Mouse (Mus musculus): Measurements from ENCODE around the gene Def8. TPM values are rescaled to one million over a fixed set of nuclear protein-coding genes. Genes with fewer than 3 reads are reported as not detected.

Gene Def8
- total RNA-seq (2021), result 10 to 100 TPM; 35.8 to 37.6 TPM
- long read RNA-seq, experiment 1, transcript Def8-202 (12 exons, 3,127 nt), result major isoform, 51 of 79 reads
- long read RNA-seq, experiment 1, partial matches to known transcripts, result 3 of 79 reads
- long read RNA-seq, experiment 1, other reads (novel, unspliced or antisense), result 22 of 79 reads
- long read RNA-seq, experiment 2, transcript Def8-202 (12 exons, 3,127 nt), result major isoform, 44 of 59 reads
- long read RNA-seq, experiment 2, partial matches to known transcripts, result 7 of 59 reads
- long read RNA-seq, experiment 2, other reads (novel, unspliced or antisense), result 7 of 59 reads

DNA sequence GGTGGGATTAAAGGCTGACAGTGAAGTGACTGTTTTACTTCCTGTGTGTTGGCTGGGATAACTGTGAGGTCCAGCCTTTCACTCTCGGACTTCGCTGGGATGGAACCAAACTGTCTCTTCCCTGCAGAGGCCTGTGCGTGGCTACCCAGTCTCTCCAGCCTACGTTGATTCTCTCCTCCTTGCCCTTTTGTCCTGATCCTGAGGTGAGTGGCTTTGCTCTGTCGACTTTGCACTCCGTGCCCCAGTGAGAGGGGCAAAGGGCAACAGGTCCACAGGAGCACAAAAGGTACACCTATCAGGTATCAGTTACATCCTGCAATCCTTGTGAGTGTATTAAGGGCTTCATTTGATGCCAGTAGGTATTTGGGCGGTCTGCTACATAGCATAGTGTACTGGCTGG lies at the start of gene Def8:
Def8 (plus strand) TSS at position 87 of the 400 bp plus-strand sequence.
- DNase-seq, result no peak

DNA sequence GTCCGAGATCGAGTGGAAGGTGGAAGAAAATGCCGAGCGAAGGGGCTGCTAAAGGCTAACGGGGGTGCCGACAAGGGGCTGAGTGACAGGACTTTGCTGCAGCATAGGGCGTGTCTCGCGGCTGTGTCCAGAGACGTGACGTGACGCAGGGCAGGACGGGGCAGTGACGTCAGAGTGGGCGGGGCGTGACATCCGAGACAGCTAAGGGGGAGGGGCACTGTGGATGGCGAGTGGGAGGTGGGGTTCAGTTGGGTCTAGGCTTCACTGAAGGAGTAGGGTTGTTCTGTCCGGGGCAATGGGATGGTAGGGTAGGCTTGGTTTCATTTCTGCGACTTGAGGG lies 49.1 kb upstream of the Def8 start:
- DNase-seq, result peak; percentile 97

DNA sequence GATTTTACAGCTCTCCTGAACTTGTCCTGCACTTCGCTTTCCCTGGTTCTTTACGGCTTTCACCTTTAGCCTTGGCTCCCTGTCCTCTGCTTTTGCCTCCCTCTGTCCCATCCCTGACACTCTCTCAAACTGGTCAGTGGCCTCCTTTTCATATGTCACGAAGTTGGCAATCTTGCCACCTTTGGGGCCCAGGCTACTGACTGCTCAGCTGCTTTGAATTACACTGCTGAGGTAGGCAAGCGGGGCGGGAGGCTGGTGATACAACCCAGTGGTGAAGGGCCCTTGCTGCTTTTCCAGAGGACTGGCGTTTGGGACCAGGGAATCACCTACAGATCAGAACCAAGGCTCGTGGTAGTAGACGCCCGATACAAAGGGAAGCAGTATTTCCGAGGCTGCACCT lies 47.6 kb upstream of the Def8 start:
- DNase-seq, result no peak

DNA sequence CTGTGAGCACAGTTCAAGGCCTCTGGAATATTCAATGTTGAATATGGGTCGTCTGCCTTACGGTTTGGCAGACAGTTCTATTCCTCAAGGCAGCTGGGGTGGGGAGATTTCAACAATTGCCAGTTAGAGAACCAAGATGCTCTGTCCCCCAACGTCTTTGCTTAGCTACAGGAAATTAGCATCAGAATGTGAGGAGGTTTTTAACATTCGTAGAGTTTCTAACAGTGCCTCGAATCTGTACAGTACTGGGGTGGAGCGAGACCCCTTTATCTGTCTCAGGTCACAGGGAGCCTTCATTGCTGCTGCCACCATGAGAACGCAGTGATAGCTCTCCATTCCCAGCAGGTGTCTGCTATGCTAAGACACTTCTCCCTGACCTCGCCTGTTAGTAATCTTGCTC lies 47.2 kb upstream of the Def8 start:
- DNase-seq, result no peak

DNA sequence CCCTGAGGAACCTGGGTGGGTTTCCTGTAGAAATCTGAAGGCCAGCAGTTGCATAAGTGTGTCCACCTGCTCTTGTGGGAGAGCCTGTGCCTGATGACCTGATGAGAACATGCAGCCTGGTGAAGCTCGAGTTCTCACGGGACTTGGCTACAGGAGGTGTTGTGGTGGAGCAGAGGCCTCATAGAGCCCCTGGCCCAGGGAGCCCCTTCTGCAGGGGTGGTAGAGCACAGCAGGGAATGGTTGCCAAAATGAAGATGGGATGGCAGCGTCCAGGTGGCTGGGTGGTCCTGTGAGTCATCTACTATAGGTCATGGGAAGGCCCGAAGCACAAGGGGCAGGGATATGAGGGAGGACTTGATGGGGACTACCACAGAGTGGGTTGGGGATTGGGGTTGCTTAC lies 41.6 kb upstream of the Def8 start:
- no peak for DNase-seq

DNA sequence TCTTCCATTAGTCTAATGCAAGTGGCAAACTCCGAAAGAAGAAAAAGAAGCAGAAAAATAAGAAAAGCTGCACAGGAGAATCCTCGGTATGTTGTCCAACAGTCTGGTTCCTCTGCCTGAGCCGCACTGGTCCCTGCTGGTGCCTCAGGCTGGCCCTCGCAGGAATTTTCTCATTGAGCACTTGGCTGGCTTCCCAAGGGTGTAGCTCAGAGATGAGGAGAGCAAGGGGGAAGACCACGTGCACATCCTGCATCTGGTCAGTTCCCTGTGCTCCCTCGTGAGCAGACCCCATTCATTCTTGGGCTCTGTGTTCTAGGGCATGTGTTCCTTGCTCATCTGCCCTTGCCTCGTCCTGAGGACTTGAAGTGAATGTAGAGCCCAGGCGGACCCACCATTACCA lies 40.8 kb upstream of the Def8 start:
- DNase-seq, result no peak

DNA sequence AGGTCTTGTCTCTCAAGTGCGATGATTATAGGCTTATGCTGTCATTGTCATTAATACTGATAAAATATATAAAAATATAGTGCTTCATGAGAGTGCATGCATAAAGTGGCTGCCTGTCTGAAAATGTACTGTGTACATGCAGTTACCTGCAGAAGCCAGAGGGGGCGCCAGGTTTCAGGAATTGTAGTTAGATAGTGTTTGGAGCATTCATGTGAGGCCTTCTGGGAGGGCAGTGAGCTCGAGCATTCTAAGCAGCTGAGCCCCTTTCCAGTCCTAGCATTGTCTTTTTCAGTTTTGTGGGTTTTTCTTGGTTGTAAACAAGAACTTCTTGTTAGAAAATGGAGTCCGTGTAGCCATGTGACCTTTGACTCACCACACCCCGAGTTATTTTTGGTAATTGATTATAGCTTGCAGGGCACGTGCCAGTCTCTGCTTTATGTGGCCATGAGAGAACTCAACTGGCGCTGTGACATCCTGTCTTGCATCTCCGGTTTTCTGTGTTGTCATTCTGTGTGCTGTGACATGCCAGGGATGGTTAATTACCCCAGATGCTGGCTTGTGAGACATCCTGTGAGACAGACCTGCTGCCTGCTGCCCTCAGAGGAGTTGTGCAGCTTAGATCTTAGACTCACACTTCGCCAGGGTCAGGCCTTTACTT lies 38.3 kb upstream of the Def8 start:
- peak; percentile 42 for DNase-seq

DNA sequence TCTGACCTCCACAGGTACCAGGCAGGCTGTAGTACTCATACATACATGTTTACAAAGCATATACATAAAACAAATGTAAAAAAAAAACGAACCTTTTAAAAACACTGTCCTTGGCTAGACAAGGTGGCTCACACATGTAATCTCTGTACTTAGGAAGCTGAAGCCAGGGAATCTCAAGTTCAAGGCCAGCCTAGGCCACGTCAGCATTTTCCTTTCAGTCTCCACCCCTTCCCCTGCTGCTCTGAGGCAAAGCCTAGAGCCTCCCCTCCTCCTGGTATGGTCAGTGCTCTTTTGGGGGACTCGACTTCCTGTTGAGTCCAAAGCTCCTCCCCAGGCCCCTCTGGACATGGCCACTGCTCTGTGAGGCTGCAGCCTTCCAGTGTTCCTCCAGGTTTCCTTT lies 36.3 kb upstream of the Def8 start:
- no peak for DNase-seq

DNA sequence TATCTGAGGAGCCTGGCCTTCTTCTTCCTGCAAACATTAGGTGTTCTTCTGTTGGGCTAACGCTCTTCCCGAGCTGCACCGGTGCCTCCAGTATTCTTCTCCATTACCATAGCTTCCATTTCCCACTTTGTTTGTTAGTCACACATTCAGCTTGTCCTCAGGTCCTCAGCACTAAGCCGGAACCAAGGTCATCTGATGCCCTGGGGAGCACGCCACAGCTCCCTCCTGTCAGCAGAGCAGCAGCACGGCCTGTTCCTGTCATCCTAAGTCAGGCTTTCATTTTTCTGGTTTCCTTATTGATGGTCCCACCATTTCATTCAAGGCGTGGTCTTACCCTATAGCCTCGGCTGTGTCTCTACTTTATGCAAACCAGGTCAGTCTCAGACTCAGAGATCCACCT lies 35.5 kb upstream of the Def8 start:
- no peak for DNase-seq

DNA sequence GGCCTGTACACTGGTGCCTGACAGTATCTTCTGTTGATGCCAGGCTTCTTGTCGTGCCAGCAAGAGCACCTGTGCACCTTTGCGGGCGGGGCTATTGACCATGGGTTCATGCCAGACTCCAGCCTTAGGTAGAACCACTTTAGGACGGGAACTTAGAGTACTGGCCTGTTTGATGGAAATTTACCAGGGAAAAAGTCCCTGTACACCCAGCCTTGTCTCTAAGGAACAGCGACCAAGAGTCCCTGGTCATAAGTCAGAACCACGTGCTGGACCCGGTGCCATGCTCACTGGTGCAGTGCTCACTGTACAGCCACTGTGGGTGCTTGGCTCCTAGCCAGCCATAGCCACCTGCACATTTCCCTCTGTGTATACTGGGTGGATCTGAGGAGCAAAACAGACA lies 34.3 kb upstream of the Def8 start:
- no peak for DNase-seq

DNA sequence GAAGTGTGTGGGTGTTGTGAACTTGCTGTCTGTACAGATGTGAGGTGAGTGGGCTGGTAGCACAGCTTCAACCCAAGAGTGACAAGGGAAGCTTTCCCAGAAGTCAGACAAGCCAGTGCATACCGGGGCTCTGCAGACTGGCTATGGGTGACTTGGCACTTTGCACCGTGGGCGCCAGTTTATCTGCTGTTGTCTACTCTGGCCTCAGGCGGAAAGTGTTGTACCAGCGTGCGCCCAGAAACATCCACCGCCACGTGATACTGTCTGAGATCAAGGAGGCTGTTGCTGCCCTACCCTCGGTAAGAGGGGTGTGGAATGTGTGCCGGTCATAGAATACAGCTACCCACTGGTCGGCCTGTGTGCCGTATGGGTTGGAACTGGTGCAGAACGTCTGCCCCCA lies 25.0 kb upstream of the Def8 start:
- no peak for DNase-seq

DNA sequence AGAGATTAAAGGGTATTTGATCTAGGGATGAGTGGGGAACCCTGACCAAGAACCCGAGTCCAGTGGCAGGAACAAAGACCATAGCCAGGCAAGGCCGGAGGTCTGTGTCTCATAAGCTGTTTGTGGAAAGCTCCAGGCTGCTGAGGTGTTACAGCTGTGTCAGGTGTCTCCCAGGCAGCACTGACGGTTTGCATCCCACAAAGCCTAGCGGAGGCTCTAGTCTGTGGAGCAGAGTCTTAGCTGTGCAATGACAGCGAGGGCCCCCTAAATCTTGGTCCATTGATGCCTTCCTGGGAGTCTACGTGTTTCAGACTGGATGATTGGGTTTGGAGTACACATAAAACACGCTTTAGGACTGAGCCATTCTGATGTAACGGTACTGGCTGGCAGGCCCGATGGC lies 21.4 kb upstream of the Def8 start:
- no peak for DNase-seq

DNA sequence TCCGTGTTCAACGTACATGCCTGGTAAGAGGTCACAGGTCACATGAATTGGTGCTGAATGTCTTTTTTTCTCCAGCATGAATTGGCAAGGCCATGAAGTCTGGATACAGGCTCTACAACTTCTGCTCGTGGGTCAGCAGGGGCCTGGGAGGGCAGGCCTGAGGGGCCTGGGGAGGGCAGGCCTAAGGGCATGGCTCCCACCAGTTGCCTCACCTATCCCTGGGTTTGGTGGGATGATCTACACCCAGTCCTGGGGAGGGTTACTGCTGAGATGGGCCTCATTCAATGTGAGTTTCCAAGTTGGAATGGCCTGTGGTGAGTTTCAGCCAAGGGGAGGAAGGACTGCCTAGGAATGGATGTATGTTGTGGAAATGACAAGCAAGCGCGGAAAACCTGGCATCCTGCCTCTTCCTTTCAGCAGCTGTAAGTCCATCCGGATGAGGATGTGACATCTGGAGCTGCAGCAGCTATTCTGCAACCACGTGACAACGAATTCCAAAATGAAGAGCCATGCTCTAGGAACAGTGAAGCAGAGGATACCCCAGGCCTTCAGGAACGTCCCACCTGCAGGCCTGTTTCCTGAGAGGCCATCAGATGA lies 20.5 kb upstream of the Def8 start:
- DNase-seq, result no peak

DNA sequence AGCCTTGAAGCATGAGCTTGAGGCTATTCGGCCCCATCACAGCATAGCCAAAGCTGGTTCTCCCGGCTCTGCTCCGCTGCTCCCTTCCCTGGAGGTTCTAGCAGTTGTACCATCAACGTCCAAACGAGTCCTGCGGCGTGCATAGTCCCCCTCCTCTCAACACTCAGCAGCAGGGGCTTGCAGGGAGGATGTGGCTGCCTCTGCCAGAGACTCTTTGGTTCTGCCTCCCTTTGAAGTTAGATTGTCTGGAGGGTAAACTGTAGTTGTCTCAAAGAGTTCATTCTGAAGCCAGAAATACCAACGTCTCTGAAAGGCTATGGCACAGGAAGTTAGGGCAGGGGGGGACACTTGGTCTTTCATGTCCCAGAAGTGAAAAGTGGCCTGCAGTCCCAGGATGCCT lies 18.8 kb upstream of the Def8 start:
- no peak for DNase-seq

DNA sequence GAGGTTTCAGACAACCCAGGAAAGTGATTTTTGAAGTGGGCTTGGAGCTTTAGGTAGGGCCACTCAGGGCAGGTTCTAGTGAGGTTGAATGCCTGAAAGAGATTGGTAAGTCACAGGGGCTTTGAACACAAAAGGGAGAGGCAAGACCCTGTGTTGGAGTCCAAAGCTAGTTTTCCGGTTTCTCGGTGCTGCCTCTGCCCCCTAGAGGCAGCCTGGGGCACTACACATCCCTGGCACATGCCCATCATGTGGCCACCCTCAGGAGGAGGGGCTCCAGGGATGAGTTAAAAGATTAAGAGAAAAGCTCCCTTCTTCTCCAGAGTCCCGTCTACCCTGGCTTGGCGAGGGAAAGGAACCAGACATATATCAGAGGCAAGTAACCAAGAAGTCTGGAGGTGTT lies 16.5 kb upstream of the Def8 start, which contains the start of gene Mc1r:
Mc1r (plus strand) TSS at position 322 of the 400 bp plus-strand sequence.
- peak; percentile 63 for DNase-seq

DNA sequence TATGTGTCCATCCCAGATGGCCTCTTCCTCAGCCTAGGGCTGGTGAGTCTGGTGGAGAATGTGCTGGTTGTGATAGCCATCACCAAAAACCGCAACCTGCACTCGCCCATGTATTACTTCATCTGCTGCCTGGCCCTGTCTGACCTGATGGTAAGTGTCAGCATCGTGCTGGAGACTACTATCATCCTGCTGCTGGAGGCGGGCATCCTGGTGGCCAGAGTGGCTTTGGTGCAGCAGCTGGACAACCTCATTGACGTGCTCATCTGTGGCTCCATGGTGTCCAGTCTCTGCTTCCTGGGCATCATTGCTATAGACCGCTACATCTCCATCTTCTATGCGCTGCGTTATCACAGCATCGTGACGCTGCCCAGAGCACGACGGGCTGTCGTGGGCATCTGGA lies 15.7 kb upstream of the Def8 start:
- no peak for DNase-seq

DNA sequence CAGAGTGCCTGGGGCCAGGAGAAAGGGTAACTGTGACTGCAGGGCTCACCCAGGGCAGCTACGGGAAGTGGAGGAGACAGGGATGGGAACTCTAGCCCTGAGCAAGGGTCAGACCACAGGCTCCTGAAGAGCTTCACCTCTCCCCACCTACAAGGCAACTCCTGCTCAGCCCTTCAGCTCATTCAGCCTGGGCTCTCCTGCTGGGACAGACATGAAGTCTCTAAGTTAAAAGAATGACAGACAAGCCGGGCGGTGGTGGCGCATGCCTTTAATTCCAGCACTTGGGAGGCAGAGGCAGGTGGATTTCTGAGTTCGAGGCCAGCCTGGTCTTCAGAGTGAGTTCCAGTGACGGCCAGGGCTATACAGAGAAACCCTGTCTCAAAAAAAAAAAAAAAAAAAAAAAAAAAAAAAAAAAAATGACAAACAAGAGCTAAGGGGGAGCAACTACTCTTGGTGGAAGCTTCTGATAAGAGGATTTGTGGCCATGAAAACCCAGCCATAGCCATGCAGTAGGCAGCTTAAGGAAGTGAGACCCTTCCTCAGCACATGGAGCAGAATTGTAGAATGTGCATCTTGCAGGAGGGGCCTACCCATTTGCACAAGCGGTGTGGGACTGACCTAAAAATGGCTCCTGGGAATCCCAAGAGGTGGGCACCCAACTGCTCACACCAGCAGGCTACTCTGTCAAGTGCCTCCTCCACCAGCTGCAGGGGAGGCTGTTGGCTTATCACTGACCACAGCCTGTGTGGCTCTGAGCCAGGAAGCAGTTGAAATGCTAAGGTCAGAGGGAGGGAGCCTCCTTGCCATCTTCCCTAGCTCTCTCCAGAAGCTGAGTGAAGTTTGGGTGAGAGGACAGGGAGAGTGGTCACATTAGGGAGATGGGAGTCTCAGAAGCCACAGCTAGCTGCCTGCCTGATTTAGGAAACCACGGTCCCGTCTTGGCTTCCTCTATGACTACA lies 14.5 kb upstream of the Def8 start:
- no peak for DNase-seq

DNA sequence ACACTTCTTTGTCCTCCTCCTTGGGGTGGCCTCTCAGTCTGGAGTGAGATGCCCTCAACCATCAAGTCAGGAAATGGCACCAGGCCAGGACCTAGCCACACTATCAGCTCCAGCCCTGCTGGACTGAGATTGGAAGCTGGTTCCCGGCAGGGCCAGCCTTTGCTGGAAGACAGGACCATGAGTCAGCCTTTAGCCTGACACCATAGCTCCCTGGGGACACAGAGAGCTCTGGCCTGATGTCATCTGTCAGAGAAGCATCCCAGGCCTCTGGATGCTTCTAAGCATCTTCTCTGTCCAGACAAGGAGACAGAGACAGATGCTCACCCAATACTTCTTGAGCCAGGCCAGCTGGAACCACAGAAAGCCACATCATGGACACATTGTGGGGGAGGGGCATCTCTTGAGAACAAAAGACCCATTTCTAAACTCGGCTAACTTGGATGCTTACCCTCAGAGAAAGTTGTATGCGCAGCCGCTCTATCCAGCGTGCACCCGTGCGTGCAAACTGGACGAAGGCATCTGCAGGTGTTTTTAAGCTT lies 13.2 kb upstream of the Def8 start:
- peak; percentile 35 for DNase-seq

DNA sequence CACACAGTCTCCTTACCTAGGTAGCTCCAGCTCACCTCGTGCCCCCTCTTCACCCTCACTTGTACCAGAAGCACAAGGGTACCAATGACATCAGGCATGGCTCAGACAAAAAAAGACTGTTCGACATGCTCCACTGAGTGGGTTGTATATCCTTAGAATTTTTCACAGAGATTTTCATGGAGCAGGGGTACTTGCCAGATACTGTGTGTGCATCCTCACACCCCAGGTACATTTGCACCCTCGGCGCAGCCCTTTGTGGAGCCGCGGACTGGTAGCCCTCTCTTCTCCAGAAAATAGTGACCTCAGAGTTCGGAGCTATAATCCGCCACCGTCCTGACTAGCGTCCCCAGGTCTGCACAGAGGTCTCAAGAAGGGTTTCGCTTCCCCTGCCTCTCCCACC lies 12.5 kb upstream of the Def8 start:
- no peak for DNase-seq

DNA sequence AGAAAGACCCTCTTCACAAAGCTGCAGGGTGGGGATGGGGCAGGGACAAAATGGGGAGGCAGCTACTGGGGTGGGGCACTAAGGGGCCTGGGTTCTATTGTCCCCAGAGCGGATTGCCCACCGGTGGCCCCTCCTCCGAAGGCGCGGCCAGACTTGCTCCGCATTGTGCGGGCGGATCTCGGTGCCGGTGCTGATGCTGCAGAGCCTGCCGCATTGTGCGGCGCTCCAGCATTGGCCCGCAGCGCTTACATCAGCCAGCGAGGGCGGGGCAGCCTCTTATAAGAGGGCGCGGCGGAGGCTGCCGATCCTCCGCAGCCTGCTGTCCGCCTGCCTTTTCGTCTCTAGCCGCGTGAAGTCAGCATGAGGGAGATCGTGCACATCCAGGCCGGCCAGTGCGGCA lies 12.1 kb upstream of the Def8 start, which contains the start of gene Tubb3:
Tubb3 (plus strand) TSS at position 179 of the 400 bp plus-strand sequence.
- DNase-seq, result peak; percentile 30

DNA sequence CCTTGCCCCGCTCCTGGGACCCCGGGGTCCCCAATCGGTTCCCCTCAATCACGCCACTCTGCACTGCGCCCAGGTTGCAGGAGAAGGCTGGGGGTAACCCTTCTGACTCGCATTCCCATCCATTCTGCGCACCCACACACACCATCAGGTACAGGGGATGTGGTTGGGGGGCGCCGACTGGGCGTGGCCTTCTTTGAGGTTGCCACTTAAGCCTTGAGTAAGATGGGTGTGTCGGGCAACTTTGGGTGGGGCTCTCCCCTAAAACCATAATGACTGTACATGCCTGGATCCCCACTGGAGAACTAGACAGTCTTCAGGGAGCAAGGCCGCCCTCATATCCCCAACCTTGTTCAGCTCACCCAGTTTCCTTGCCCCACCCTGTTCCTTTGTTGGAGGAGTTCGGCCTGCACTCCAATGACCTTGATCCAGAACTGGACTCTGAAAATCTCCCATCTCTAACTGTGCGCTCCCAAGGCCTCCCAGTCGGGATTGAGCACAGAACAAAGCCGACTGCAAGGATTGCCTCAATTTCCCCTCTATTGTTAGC lies 11.5 kb upstream of the Def8 start:
- no peak for DNase-seq

DNA sequence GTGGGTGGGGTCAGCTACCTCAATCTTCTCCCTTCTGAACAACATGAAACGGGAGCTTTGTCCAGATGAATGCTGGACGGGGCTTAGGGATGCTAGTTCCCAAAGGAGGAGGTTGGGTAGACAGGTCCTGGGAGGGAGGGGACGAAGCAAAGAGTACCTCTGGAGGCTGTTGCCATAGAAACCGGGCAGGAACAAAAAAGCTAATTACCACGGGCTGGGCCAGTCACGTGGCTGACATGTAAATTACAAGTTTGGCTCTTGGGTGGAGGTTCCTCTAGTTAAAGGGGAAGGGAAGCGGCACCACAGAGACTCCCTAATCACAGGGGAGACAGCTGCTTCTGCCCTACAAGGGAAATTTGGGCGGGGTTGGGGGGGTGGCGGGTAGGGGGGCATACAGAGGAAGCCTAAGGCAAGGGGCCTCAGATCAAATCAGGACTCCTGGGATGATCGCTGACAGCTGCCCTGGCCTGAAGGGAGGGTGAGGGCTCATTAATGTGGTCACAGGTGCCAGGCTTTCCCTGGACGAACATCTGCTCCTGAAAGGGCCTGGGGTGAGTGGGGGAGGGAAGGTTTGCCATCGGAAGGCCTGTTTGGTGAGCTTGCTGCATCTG lies 10.7 kb upstream of the Def8 start:
- DNase-seq, result no peak

Measured in gastrocnemius, postnatal 10 days (tissue).